Mouse (Mus musculus) stomach, embryonic 14.5 days (tissue): ENCODE results near the gene Asb1. TPM values are rescaled to one million over a fixed set of nuclear protein-coding genes. Genes with fewer than 3 reads are reported as not detected.
A peak's percentile ranks its signal among the peaks of the same experiment; 100 is the strongest.

ENCODE experiments used
- ATAC-seq: fragments of 200-750 bp; cut with Nextera tagmentation; 2 replicates; pipeline ENCODE4 v1.8.0; 2017; ENCODE audit warnings: low read depth, moderate TSS enrichment; ENCODE audit not compliant: insufficient number of reproducible peaks, insufficient read depth, low FRiP score
- H3K27ac ChIP-seq: fragments of 300-500 bp; sonication (generic); 2 replicates; pipeline ENCODE4 v1.5.1; 2014; ENCODE audit warnings: mild to moderate bottlenecking, low read length, moderate library complexity, mixed read lengths
- H3K27me3 ChIP-seq: fragments of 300-500 bp; sonication (generic); 2 replicates; pipeline ENCODE4 v1.6.1; 2014; ENCODE audit warnings: low read length, control low read depth, mixed read lengths; ENCODE audit not compliant: control insufficient read depth, insufficient read depth
- H3K36me3 ChIP-seq: fragments of 300-500 bp; sonication (generic); 2 replicates; pipeline ENCODE4 v1.6.1; 2014; ENCODE audit warnings: mild to moderate bottlenecking, control low read depth, low read length, moderate library complexity, mixed read lengths; ENCODE audit not compliant: control insufficient read depth, insufficient read depth
- H3K4me1 ChIP-seq: fragments of 300-500 bp; sonication (generic); 2 replicates; pipeline ENCODE4 v1.6.1; 2014; ENCODE audit warnings: low read length, control low read depth, mixed read lengths; ENCODE audit not compliant: control insufficient read depth, insufficient read depth
- H3K4me2 ChIP-seq: fragments of 300-500 bp; sonication (generic); replicated peaks from 2 replicates; pipeline ENCODE4 v1.6.1; 2014; ENCODE audit warnings: low read depth, low read length, control low read depth
- H3K4me3 ChIP-seq: fragments of 300-500 bp; sonication (generic); 2 replicates; pipeline ENCODE4 v1.5.1; 2014; ENCODE audit warnings: low read depth, low read length, control low read depth
- H3K9ac ChIP-seq: fragments of 300-500 bp; sonication (generic); replicated peaks from 2 replicates; pipeline ENCODE4 v1.6.1; 2014; ENCODE audit warnings: low read depth, mild to moderate bottlenecking, control low read depth, low read length, moderate library complexity, mixed read lengths
- H3K9me3 ChIP-seq: fragments of 300-500 bp; sonication (generic); 2 replicates; pipeline ENCODE4 v1.6.1; 2016; ENCODE audit warnings: low read depth, low read length, control low read depth; ENCODE audit not compliant: control insufficient read depth
- WGBS: fragments of 180-500 bp; shearing (Covaris S2); extraction: QIAGEN DNeasy Blood & Tissue Kit; methylation state at CpG from one replicate; pipeline ENCODE4 v1.1.7; 2014; 5-methylcytosine and 5-hydroxymethylcytosine counted together
- polyA plus RNA-seq: library from polyadenylated mRNA; unstranded; fragments of >200 nt; fragmentation: Nextera tagmentation; extraction: Ambion mirVana; gene quantifications from 2 replicates; pipeline ENCODE4 v1.2.1, GENCODE M21; 2014

Gene Asb1
- polyA plus RNA-seq, 1 experiment from 2014 or later: 6.5 TPM

GRCm38 (mm10) chr1:91537786-91538569, 2.4 kb upstream of the Asb1 start:
- 20% methylated on average over 22 of the region's 22 CpGs for WGBS
- no peak for ATAC-seq
- Histone ChIP-seq H3K27ac (no peak overlapping the region), H3K9ac (no peak overlapping the region), H3K4me3 (no peak overlapping the region), H3K4me2 (no peak overlapping the region), H3K27me3 (no peaks in the 10 kb centered on the region), H3K9me3 (no peaks in the 10 kb centered on the region), H3K4me1 (peaks cover 6% of the 10 kb centered on the region; the same call in 1 of the 2 replicates), H3K36me3 (no peaks in the 10 kb centered on the region)

GRCm38 (mm10) chr1:91538570-91538929, 1.8 kb upstream of the Asb1 start:
- ATAC-seq: no peak
- 42% methylated on average over 1 of the region's 1 CpGs for WGBS
- Histone ChIP-seq H3K27ac (no peak overlapping the region), H3K9me3 (no peaks in the 10 kb centered on the region), H3K36me3 (no peaks in the 10 kb centered on the region), H3K4me1 (peaks cover 6% of the 10 kb centered on the region; the same call in 1 of the 2 replicates), H3K4me3 (no peak overlapping the region), H3K9ac (no peak overlapping the region), H3K27me3 (no peaks in the 10 kb centered on the region), H3K4me2 (no peak overlapping the region)

- Histone ChIP-seq H3K27me3 (no peaks in the 10 kb centered on the region), H3K9ac (no peak overlapping the region), H3K27ac (no peak overlapping the region), H3K4me1 (peaks cover 6% of the 10 kb centered on the region; the same call in 1 of the 2 replicates), H3K4me3 (peak overlapping the region; percentile 64; the same call in 1 of the 2 replicates), H3K36me3 (no peaks in the 10 kb centered on the region), H3K9me3 (no peaks in the 10 kb centered on the region), H3K4me2 (peak overlapping the region; percentile 87; the same call in 1 of the 2 replicates)
- WGBS: 32% methylated on average over 6 of the region's 6 CpGs
- ATAC-seq: no peak
Observed at GRCm38 (mm10) chr1:91539246-91539645, 1.1 kb upstream of the Asb1 start.

GRCm38 (mm10) chr1:91539704-91540270, 557 bp upstream of the Asb1 start:
- Histone ChIP-seq H3K9me3 (no peaks in the 10 kb centered on the region), H3K27me3 (no peaks in the 10 kb centered on the region), H3K27ac (no peak overlapping the region), H3K4me3 (peak overlapping the region; percentile 64), H3K36me3 (no peaks in the 10 kb centered on the region), H3K9ac (0 out of 2 replicates have a peak overlapping the region, but pooled peaks have one; percentile 4), H3K4me2 (peak overlapping the region; percentile 87), H3K4me1 (peaks cover 6% of the 10 kb centered on the region; the same call in 1 of the 2 replicates)
- peak; percentile 20; the same call in 1 of the 2 replicates for ATAC-seq
- WGBS: 2% methylated on average over 22 of the region's 22 CpGs

- ATAC-seq: no peak
- no peak overlapping the region for H3K27ac ChIP-seq
- WGBS: 15% methylated on average over 15 of the region's 15 CpGs
Observed at GRCm38 (mm10) chr1:91541042-91541592, 773 bp downstream of the Asb1 start.

GRCm38 (mm10) chr1:91543974-91544373, 3.6 kb downstream of the Asb1 start:
- ATAC-seq: no peak
- no peaks in the 10 kb centered on the region for H3K27me3 ChIP-seq
- H3K27ac ChIP-seq: no peak overlapping the region
- H3K4me2 ChIP-seq: no peak overlapping the region
- no peak overlapping the region for H3K4me3 ChIP-seq
- H3K9ac ChIP-seq: no peak overlapping the region
- H3K9me3 ChIP-seq: no peaks in the 10 kb centered on the region
- H3K36me3 ChIP-seq: peaks cover 8% of the 10 kb centered on the region
- H3K4me1 ChIP-seq: peaks cover 6% of the 10 kb centered on the region; the same call in 1 of the 2 replicates
- WGBS: 87% methylated on average over 4 of the region's 4 CpGs

More at GRCm38 (mm10) chr1:91541042-91541592, 773 bp downstream of the Asb1 start:
- Histone ChIP-seq H3K9ac (peak overlapping the region; percentile 43), H3K9me3 (no peaks in the 10 kb centered on the region), H3K36me3 (peaks cover 3% of the 10 kb centered on the region), H3K27me3 (no peaks in the 10 kb centered on the region), H3K4me3 (peak overlapping the region; percentile 64), H3K4me1 (peaks cover 6% of the 10 kb centered on the region; the same call in 1 of the 2 replicates), H3K4me2 (peak overlapping the region; percentile 87)

GRCm38 (mm10) chr1:91545226-91545625, 4.9 kb downstream of the Asb1 start:
- Histone ChIP-seq H3K27ac (no peak overlapping the region), H3K36me3 (peaks cover 8% of the 10 kb centered on the region), H3K4me3 (no peak overlapping the region), H3K9ac (no peak overlapping the region), H3K27me3 (no peaks in the 10 kb centered on the region), H3K9me3 (no peaks in the 10 kb centered on the region), H3K4me2 (no peak overlapping the region), H3K4me1 (peaks cover 6% of the 10 kb centered on the region; the same call in 1 of the 2 replicates)
- WGBS: 76% methylated on average over 1 of the region's 1 CpGs
- no peak for ATAC-seq

GRCm38 (mm10) chr1:91547567-91547966, 7.2 kb downstream of the Asb1 start:
- WGBS: 94% methylated on average over 5 of the region's 5 CpGs

More at GRCm38 (mm10) chr1:91547567-91547966, 7.2 kb downstream of the Asb1 start:
- no peak overlapping the region for H3K9ac ChIP-seq
- peaks cover 8% of the 10 kb centered on the region for H3K36me3 ChIP-seq
- H3K27ac ChIP-seq: no peak overlapping the region
- H3K4me3 ChIP-seq: no peak overlapping the region
- no peak overlapping the region for H3K4me2 ChIP-seq
- H3K4me1 ChIP-seq: no peaks in the 10 kb centered on the region
- ATAC-seq: no peak
- H3K27me3 ChIP-seq: no peaks in the 10 kb centered on the region
- no peaks in the 10 kb centered on the region for H3K9me3 ChIP-seq
